Mouse (Mus musculus) forebrain, embryonic 11.5 days (tissue): ENCODE measurements around the gene Rpl10. TPM values are rescaled to one million over a fixed set of nuclear protein-coding genes. Genes with fewer than 3 reads are reported as not detected.
A peak's percentile ranks its signal among the peaks of the same experiment; 100 is the strongest.

Source experiments
- ATAC-seq: fragments of 200-750 bp; cut with Nextera tagmentation; replicated peaks from 2 replicates; pipeline ENCODE4 v1.8.0; 2017; ENCODE audit warnings: moderate TSS enrichment; ENCODE audit not compliant: low FRiP score
- DNase-seq: peaks from one replicate; pipeline ENCODE4 v3.0.0-alpha.2; 2017; ENCODE audit warnings: low spot score
- H3K27ac ChIP-seq: fragments of 300-500 bp; sonication (generic); 2 replicates; pipeline ENCODE4 v1.5.1; 2014; ENCODE audit warnings: low read depth, low read length
- H3K27me3 ChIP-seq: fragments of 300-500 bp; sonication (generic); 2 replicates; pipeline ENCODE4 v1.6.1; 2014; ENCODE audit warnings: mild to moderate bottlenecking, low read length, mixed read lengths; ENCODE audit not compliant: control insufficient read depth, insufficient read depth
- H3K36me3 ChIP-seq: fragments of 300-500 bp; sonication (generic); 2 replicates; pipeline ENCODE4 v1.6.1; 2014; ENCODE audit warnings: mild to moderate bottlenecking, low read length, moderate library complexity, mixed read lengths; ENCODE audit not compliant: control insufficient read depth, insufficient read depth
- H3K4me1 ChIP-seq: fragments of 300-500 bp; sonication (generic); replicated peaks from 2 replicates; pipeline ENCODE4 v1.6.1; 2014; ENCODE audit warnings: low read length, mixed read lengths; ENCODE audit not compliant: control insufficient read depth, insufficient read depth
- H3K4me2 ChIP-seq: fragments of 300-500 bp; sonication (generic); 2 replicates; pipeline ENCODE4 v1.6.1; 2014; ENCODE audit warnings: low read depth, mild to moderate bottlenecking, low read length, moderate library complexity, mixed read lengths; ENCODE audit not compliant: severe bottlenecking
- H3K4me3 ChIP-seq: fragments of 300-500 bp; sonication (generic); 2 replicates; pipeline ENCODE4 v1.5.1; 2014; ENCODE audit warnings: low read depth, low read length
- H3K9ac ChIP-seq: fragments of 300-500 bp; sonication (generic); 2 replicates; pipeline ENCODE4 v1.6.1; 2014; ENCODE audit warnings: low read length
- H3K9me3 ChIP-seq: fragments of 300-500 bp; sonication (generic); 2 replicates; pipeline ENCODE4 v1.6.1; 2016; ENCODE audit warnings: low read length, mixed read lengths; ENCODE audit not compliant: control insufficient read depth
- WGBS: fragments of 180-500 bp; shearing (Covaris S2); extraction: QIAGEN DNeasy Blood & Tissue Kit; methylation state at CpG from one replicate; pipeline ENCODE4 v1.1.7; 2014; 5-methylcytosine and 5-hydroxymethylcytosine counted together
- polyA plus RNA-seq: library from polyadenylated mRNA; unstranded; fragments of >200 nt; fragmentation: Nextera tagmentation; extraction: Ambion mirVana; gene quantifications from 2 replicates; pipeline ENCODE4 v1.2.1, GENCODE M21; 2014

Rpl10 gene
- polyA plus RNA-seq, 1 experiment from 2014 or later = 677 TPM

- Histone ChIP-seq H3K4me3 (peak overlapping the region; percentile 42), H3K27me3 (no peaks in the 10 kb centered on the region), H3K36me3 (no peaks in the 10 kb centered on the region; the same call in 1 of the 2 replicates), H3K9me3 (no peaks in the 10 kb centered on the region), H3K27ac (peak overlapping the region; percentile 95), H3K4me1 (no peaks in the 10 kb centered on the region), H3K9ac (peak overlapping the region; percentile 65), H3K4me2 (peak overlapping the region; percentile 57)
- peak; percentile 20 for ATAC-seq
- DNase-seq = no peak
- WGBS = 26% methylated on average over 3 of the region's 3 CpGs
Observed at GRCm38 (mm10) chrX:74269736-74270061, 913 bp upstream of the Rpl10 start.

- H3K4me1 ChIP-seq = no peaks in the 10 kb centered on the region
- 0 out of 2 replicates have a peak overlapping the region, but pooled peaks have one; percentile 37 for H3K27ac ChIP-seq
- H3K36me3 ChIP-seq = no peaks in the 10 kb centered on the region; the same call in 1 of the 2 replicates
- DNase-seq (peak; percentile 67), ATAC-seq (no peak)
- H3K4me3 ChIP-seq = peak overlapping the region; percentile 42
- no peaks in the 10 kb centered on the region for H3K27me3 ChIP-seq
- no peaks in the 10 kb centered on the region for H3K9me3 ChIP-seq
- H3K9ac ChIP-seq = peak overlapping the region; percentile 72
- 14% methylated on average over 27 of the region's 27 CpGs for WGBS
- H3K4me2 ChIP-seq = peak overlapping the region; percentile 58
Observed at GRCm38 (mm10) chrX:74270902-74271551, 415 bp downstream of the Rpl10 start.

GRCm38 (mm10) chrX:74273422-74274322 lies 3.1 kb downstream of the Rpl10 start:
- Histone ChIP-seq H3K36me3 (no peaks in the 10 kb centered on the region; the same call in 1 of the 2 replicates), H3K4me2 (no peak overlapping the region), H3K9me3 (no peaks in the 10 kb centered on the region), H3K9ac (peak overlapping the region; percentile 12; the same call in 1 of the 2 replicates), H3K4me1 (no peaks in the 10 kb centered on the region), H3K4me3 (no peak overlapping the region), H3K27me3 (no peaks in the 10 kb centered on the region), H3K27ac (no peak overlapping the region)
- 33% methylated on average over 10 of the region's 10 CpGs for WGBS
- no peak for ATAC-seq
- peak; percentile 51 for DNase-seq

GRCm38 (mm10) chrX:74277916-74278315 lies 7.3 kb downstream of the Rpl10 start:
- Histone ChIP-seq H3K4me3 (no peak overlapping the region), H3K9ac (no peak overlapping the region), H3K36me3 (no peaks in the 10 kb centered on the region), H3K27me3 (no peaks in the 10 kb centered on the region), H3K9me3 (no peaks in the 10 kb centered on the region), H3K4me2 (no peak overlapping the region), H3K4me1 (no peaks in the 10 kb centered on the region), H3K27ac (no peak overlapping the region)
- ATAC-seq (no peak), DNase-seq (no peak)
- 73% methylated on average over 8 of the region's 8 CpGs for WGBS

- DNase-seq (no peak), ATAC-seq (no peak)
- 18% methylated on average over 14 of the region's 14 CpGs for WGBS
- peak overlapping the region; percentile 64 for H3K4me2 ChIP-seq
- no peak overlapping the region for H3K27ac ChIP-seq
- H3K4me3 ChIP-seq = peak overlapping the region; percentile 49
- H3K36me3 ChIP-seq = no peaks in the 10 kb centered on the region
- H3K9me3 ChIP-seq = no peaks in the 10 kb centered on the region
- no peaks in the 10 kb centered on the region for H3K27me3 ChIP-seq
- peak overlapping the region; percentile 68 for H3K9ac ChIP-seq
- H3K4me1 ChIP-seq = peaks cover 4% of the 10 kb centered on the region; the same call in 1 of the 2 replicates
Observed at GRCm38 (mm10) chrX:74281041-74281731, 10.6 kb downstream of the Rpl10 start.

- no peaks in the 10 kb centered on the region for H3K36me3 ChIP-seq
- DNase-seq = peak; percentile 70
- peak within 1 kb of the TSS; percentile 25; the same call in 1 of the 2 replicates for H3K27ac ChIP-seq
- peak; percentile 78 for ATAC-seq
- peak within 1 kb of the TSS; percentile 64 for H3K4me2 ChIP-seq
- peaks cover 4% of the 10 kb centered on the region; the same call in 1 of the 2 replicates for H3K4me1 ChIP-seq
- 15% methylated on average over 16 of the region's 16 CpGs for WGBS
- H3K27me3 ChIP-seq = no peaks in the 10 kb centered on the region
- peak within 1 kb of the TSS; percentile 68 for H3K9ac ChIP-seq
- H3K9me3 ChIP-seq = no peaks in the 10 kb centered on the region
- H3K4me3 ChIP-seq = peak within 1 kb of the TSS; percentile 49
Observed at GRCm38 (mm10) chrX:74281732-74282394, 11.3 kb downstream of the Rpl10 start, which contains the start of the genes Taz and Dnase1l1. Gene Taz, plus strand, starts transcription at chrX:74281912. Gene Dnase1l1, minus strand, starts transcription at chrX:74282337.

GRCm38 (mm10) chrX:74282395-74283091 lies 11.9 kb downstream of the Rpl10 start:
- peak overlapping the region; percentile 68 for H3K9ac ChIP-seq
- ATAC-seq (peak; percentile 83), DNase-seq (peak; percentile 85)
- H3K27ac ChIP-seq = no peak overlapping the region; the same call in 1 of the 2 replicates
- peaks cover 4% of the 10 kb centered on the region; the same call in 1 of the 2 replicates for H3K4me1 ChIP-seq
- peak overlapping the region; percentile 49 for H3K4me3 ChIP-seq
- no peaks in the 10 kb centered on the region for H3K9me3 ChIP-seq
- no peaks in the 10 kb centered on the region for H3K36me3 ChIP-seq
- 19% methylated on average over 39 of the region's 39 CpGs for WGBS
- no peaks in the 10 kb centered on the region for H3K27me3 ChIP-seq
- peak overlapping the region; percentile 64 for H3K4me2 ChIP-seq
